Mouse (Mus musculus): Measurements from ENCODE around the gene 4930442H23Rik.

GRCm38 (mm10) chr10:81152609-81153008 lies 31.0 kb downstream of the 4930442H23Rik start:
- TF ChIP-seq CTCF (IDR thresholded peaks at IDR 0.05; ENCODE audit: insufficient read depth, low read depth, low read length) (no peak), POLR2A (IDR thresholded peaks at IDR 0.05; ENCODE audit: insufficient read depth, low read depth, low read length) (no peak)

Measured in olfactory bulb, adult 2 months (tissue).